Mouse (Mus musculus) hindbrain, postnatal 0 days (tissue): Measurements from ENCODE around the gene Pmepa1. TPM values are rescaled to one million over a fixed set of nuclear protein-coding genes. Genes with fewer than 3 reads are reported as not detected.

Experiments used
- ATAC-seq: fragments of 200-750 bp; cut with Nextera tagmentation; 2 replicates; pipeline ENCODE4 v1.8.0; 2017; ENCODE audit warnings: mild to moderate bottlenecking, moderate TSS enrichment, moderate library complexity
- DNase-seq: peaks from one replicate; pipeline ENCODE4 v3.0.0-alpha.2; 2015; ENCODE audit warnings: low spot score
- H3K27ac ChIP-seq: fragments of 300-500 bp; sonication (generic); 2 replicates; pipeline ENCODE4 v1.5.1; 2014; ENCODE audit warnings: mild to moderate bottlenecking
- H3K27me3 ChIP-seq: fragments of 300-500 bp; sonication (generic); 2 replicates; pipeline ENCODE4 v1.6.1; 2014; ENCODE audit warnings: low read length, mixed read lengths; ENCODE audit not compliant: insufficient read depth
- H3K36me3 ChIP-seq: fragments of 300-500 bp; sonication (generic); 2 replicates; pipeline ENCODE4 v1.6.1; 2014; ENCODE audit warnings: low read length, mixed read lengths; ENCODE audit not compliant: insufficient read depth
- H3K4me1 ChIP-seq: fragments of 300-500 bp; sonication (generic); 2 replicates; pipeline ENCODE4 v1.6.1; 2014; ENCODE audit warnings: antibody characterized with exemption, low read length, mixed read lengths; ENCODE audit not compliant: insufficient read depth
- H3K4me2 ChIP-seq: fragments of 300-500 bp; sonication (generic); 2 replicates; pipeline ENCODE4 v1.6.1; 2014; ENCODE audit warnings: low read depth, mild to moderate bottlenecking, low read length, moderate library complexity, mixed read lengths
- H3K4me3 ChIP-seq: fragments of 300-500 bp; sonication (generic); 2 replicates; pipeline ENCODE4 v1.5.1; 2014; ENCODE audit warnings: low read length
- H3K9ac ChIP-seq: fragments of 300-500 bp; sonication (generic); replicated peaks from 2 replicates; pipeline ENCODE4 v1.6.1; 2014; ENCODE audit warnings: mild to moderate bottlenecking, low read length, moderate library complexity, mixed read lengths
- H3K9me3 ChIP-seq: fragments of 300-500 bp; sonication (generic); 2 replicates; pipeline ENCODE4 v1.6.1; 2016; ENCODE audit warnings: low read length, mixed read lengths
- CTCF ChIP-seq: IDR thresholded peaks from 2 replicates; pipeline ENCODE4 v1.5.1; 2016; ENCODE audit warnings: antibody characterized with exemption, control low read depth, low read depth
- WGBS: fragments of 180-500 bp; shearing (Covaris S2); extraction: QIAGEN DNeasy Blood & Tissue Kit; methylation state at CpG from one replicate; pipeline ENCODE4 v1.1.7; 2014; 5-methylcytosine and 5-hydroxymethylcytosine counted together
- polyA plus RNA-seq: library from polyadenylated mRNA; unstranded; fragments of >200 nt; fragmentation: Nextera tagmentation; extraction: Ambion mirVana; gene quantifications from 2 replicates; pipeline ENCODE4 v1.2.1, GENCODE M21; 2015
- total RNA-seq: library from RNA; depleted of rRNA; stranded (reverse); fragments of >200 nt; gene quantifications from 2 replicates; pipeline ENCODE4 v1.2.3, GENCODE M21; 2014

The Pmepa1 gene
- total and polyA plus RNA-seq, 2 experiments from 2014 or later = 3.0 to 16.0 TPM

GRCm38 (mm10) chr2:173278846-173279580 lies 2.7 kb upstream of the Pmepa1 start:
- ATAC-seq = no peak
- H3K27ac ChIP-seq = no peak overlapping the region
- TF ChIP-seq CTCF = peak; percentile 46
- no peak overlapping the region for H3K9ac ChIP-seq
- DNase-seq = no peak
- WGBS = 78% methylated on average over 16 of the region's 16 CpGs
- no peak overlapping the region for H3K4me2 ChIP-seq
- H3K9me3 ChIP-seq = no peaks in the 10 kb centered on the region
- H3K27me3 ChIP-seq = no peaks in the 10 kb centered on the region
- H3K4me3 ChIP-seq = no peak overlapping the region
- no peaks in the 10 kb centered on the region for H3K36me3 ChIP-seq
- peaks cover 19% of the 10 kb centered on the region for H3K4me1 ChIP-seq

- Histone ChIP-seq H3K4me3 (peak overlapping the region; percentile 83), H3K4me1 (peaks cover 25% of the 10 kb centered on the region), H3K27me3 (no peaks in the 10 kb centered on the region), H3K9ac (peak overlapping the region; percentile 92), H3K27ac (peak overlapping the region; percentile 78), H3K36me3 (no peaks in the 10 kb centered on the region), H3K9me3 (no peaks in the 10 kb centered on the region), H3K4me2 (peak overlapping the region; percentile 77)
- no peak for TF ChIP-seq CTCF
- 4% methylated on average over 12 of the region's 12 CpGs for WGBS
- DNase-seq (no peak), ATAC-seq (peak; percentile 11)
These were observed 526 bp upstream of the Pmepa1 start for GRCm38 (mm10) chr2:173276859-173277258.

GRCm38 (mm10) chr2:173275343-173276201 lies 761 bp downstream of the Pmepa1 start:
- Histone ChIP-seq H3K4me2 (peak overlapping the region; percentile 77), H3K27ac (peak overlapping the region; percentile 78), H3K4me1 (peaks cover 23% of the 10 kb centered on the region), H3K27me3 (no peaks in the 10 kb centered on the region), H3K36me3 (no peaks in the 10 kb centered on the region), H3K9me3 (no peaks in the 10 kb centered on the region), H3K9ac (peak overlapping the region; percentile 92), H3K4me3 (peak overlapping the region; percentile 83)
- DNase-seq (peak; percentile 54), ATAC-seq (no peak; the same call in none of the 2 replicates)
- 1% methylated on average over 91 of the region's 93 CpGs for WGBS
- TF ChIP-seq CTCF = no peak

GRCm38 (mm10) chr2:173274428-173275342 lies 1.6 kb downstream of the Pmepa1 start:
- Histone ChIP-seq H3K27ac (peak overlapping the region; percentile 78; the same call in 1 of the 2 replicates), H3K9me3 (no peaks in the 10 kb centered on the region), H3K4me1 (peaks cover 31% of the 10 kb centered on the region), H3K4me3 (peak overlapping the region; percentile 83), H3K27me3 (no peaks in the 10 kb centered on the region), H3K36me3 (no peaks in the 10 kb centered on the region), H3K4me2 (peak overlapping the region; percentile 77), H3K9ac (peak overlapping the region; percentile 92)
- ATAC-seq = no peak; the same call in 1 of the 2 replicates
- 13% methylated on average over 15 of the region's 15 CpGs for WGBS
- no peak for DNase-seq
- TF ChIP-seq CTCF = no peak

GRCm38 (mm10) chr2:173273885-173274284 lies 2.4 kb downstream of the Pmepa1 start:
- Histone ChIP-seq H3K9ac (no peak overlapping the region), H3K9me3 (no peaks in the 10 kb centered on the region), H3K27ac (no peak overlapping the region), H3K4me1 (peaks cover 32% of the 10 kb centered on the region), H3K36me3 (no peaks in the 10 kb centered on the region), H3K27me3 (no peaks in the 10 kb centered on the region), H3K4me2 (peak overlapping the region; percentile 77), H3K4me3 (peak overlapping the region; percentile 83)
- 56% methylated on average over 4 of the region's 4 CpGs for WGBS
- TF ChIP-seq CTCF = no peak
- DNase-seq (no peak), ATAC-seq (no peak)

GRCm38 (mm10) chr2:173272354-173272900 lies 3.9 kb downstream of the Pmepa1 start:
- H3K4me2 ChIP-seq = 0 out of 2 replicates have a peak overlapping the region, but pooled peaks have one; percentile 4
- no peaks in the 10 kb centered on the region for H3K9me3 ChIP-seq
- no peak for ATAC-seq
- no peak overlapping the region for H3K9ac ChIP-seq
- peaks cover 32% of the 10 kb centered on the region for H3K4me1 ChIP-seq
- no peaks in the 10 kb centered on the region for H3K36me3 ChIP-seq
- TF ChIP-seq CTCF = no peak
- H3K27ac ChIP-seq = no peak overlapping the region
- no peaks in the 10 kb centered on the region for H3K27me3 ChIP-seq
- WGBS = 68% methylated on average over 11 of the region's 11 CpGs
- DNase-seq = no peak
- H3K4me3 ChIP-seq = no peak overlapping the region
